Mouse (Mus musculus) kidney, adult 2 months (tissue): ENCODE results near the gene Olfr1089.

Source experiments
- CTCF ChIP-seq: fragments of 200-500 bp; conservative IDR thresholded peaks from 2 replicates; pipeline ENCODE4 v1.5.1; 2011; ENCODE audit warnings: low read depth, mild to moderate bottlenecking, control low read depth, low read length, moderate library complexity, mixed read lengths; ENCODE audit not compliant: insufficient read depth, insufficient read length
- POLR2A ChIP-seq: fragments of 200-500 bp; IDR thresholded peaks from one replicate; pipeline ENCODE4 v1.6.1; 2011; ENCODE audit warnings: low read depth, low read length, control low read depth

DNA sequence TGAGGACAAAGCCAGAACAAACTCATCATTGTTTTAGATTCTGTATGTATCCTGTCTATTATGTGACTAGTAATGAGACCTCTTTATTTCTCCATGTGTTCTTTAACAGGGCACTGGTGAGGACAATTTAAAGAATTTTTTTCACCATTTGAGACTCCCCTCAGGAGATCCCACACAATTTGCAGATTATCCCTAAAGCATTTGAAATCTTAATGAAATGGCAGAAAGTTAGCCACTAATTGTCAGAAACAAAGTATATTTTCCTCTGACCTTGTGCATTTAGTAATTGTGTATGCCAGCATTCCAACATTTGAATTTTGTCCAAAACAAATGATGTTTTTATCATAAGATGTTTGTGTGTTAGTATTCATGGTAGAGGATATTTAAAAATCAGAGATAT is 35.2 kb downstream of the Olfr1089 start, which contains the start of gene Olfr1087:
- no peak for TF ChIP-seq POLR2A
- no peak for TF ChIP-seq CTCF
